Mouse (Mus musculus) layer of hippocampus, postnatal 14 days (tissue): ENCODE results near the gene Ppp2r2c. TPM values are rescaled to one million over a fixed set of nuclear protein-coding genes. Genes with fewer than 3 reads are reported as not detected.
A peak's percentile ranks its signal among the peaks of the same experiment; 100 is the strongest.

Experiments used
- DNase-seq, 2 experiments: peaks; one replicate each; pipeline ENCODE4 v3.0.0; 2021 to 2022; ENCODE audit warnings: low spot score in 2 of 2, mixed read lengths in 1 of 2
- total RNA-seq, 2 experiments: library from RNA; stranded (reverse); gene quantifications; 2 replicates each; pipeline ENCODE4 v1.2.3; 2021

Ppp2r2c gene
- total RNA-seq, 2 experiments from 2014 or later, result 355 to 364 TPM

DNA sequence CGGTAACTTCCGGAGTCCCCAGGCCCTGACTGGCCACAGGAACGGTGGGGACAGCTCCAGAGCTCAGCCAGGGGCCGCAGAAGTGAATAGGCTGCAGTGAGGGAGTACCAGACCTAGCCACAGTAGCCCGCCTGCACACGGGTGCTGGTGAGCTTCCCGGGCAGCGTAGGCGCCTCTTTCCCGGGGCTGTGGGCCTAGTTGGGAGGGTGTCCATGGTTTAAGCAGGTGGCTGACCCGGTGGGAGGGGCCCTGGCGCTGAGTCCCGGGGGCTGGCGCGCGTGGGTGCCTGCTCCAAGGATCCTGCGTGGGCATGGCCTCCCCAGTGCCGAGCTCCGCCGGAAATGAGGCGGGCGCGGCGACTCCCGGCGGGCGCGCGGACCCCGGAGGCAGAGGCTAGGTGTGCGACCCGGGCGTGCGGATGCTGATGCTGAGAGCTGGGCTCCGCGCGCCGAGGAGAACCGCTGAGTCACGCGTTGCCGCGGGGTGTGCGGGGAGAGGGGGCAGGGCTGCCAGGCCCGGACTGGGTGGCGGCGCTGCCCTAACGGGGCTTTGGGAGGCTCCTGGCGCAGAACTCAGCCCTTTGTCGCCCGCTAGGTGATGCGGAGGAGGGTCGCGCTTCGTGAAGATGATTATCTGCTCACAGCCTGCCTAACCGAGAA is 1.4 kb downstream of the Ppp2r2c start:
- peak; percentile 49 to 52 for DNase-seq

DNA sequence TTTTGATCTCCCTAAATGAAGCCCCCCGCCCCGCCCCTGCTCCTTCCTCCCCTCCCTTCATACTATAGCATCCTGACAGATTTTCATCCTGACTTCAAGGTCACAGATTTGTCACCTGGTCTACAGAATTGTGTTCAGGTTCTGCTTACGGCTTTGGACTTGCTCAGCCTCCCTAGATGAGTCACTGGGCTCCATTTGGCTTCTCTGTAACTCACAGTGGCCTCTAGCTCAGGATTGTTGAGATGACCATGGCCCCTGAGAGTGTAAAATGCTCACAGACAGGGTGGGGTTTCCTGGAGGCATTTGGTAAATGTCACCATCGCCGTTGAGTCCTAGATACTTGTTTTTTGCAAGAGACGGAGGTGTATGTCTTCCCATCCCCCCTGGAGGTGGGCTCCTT is 2.6 kb downstream of the Ppp2r2c start:
- DNase-seq, result no peak

DNA sequence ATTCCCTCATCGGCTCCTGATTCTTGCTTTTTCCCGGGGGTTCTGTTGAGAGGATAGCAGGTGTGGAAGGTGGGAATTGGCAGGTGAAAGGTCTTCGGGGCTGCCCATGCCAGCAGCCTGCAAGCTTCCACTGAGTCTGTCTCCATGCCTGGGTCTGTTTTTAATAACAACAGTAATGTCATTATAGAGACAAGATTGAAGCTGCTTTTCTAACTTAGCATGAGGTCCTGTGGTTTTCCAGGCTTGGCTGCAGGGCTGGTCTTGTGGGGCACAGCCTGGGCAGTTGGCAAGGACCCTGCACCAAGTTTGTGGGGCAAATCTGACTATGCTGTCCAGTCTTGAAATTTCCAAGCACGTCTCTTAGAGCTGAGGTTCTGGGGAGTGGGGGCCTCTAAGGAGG is 7.6 kb downstream of the Ppp2r2c start:
- DNase-seq, result no peak

DNA sequence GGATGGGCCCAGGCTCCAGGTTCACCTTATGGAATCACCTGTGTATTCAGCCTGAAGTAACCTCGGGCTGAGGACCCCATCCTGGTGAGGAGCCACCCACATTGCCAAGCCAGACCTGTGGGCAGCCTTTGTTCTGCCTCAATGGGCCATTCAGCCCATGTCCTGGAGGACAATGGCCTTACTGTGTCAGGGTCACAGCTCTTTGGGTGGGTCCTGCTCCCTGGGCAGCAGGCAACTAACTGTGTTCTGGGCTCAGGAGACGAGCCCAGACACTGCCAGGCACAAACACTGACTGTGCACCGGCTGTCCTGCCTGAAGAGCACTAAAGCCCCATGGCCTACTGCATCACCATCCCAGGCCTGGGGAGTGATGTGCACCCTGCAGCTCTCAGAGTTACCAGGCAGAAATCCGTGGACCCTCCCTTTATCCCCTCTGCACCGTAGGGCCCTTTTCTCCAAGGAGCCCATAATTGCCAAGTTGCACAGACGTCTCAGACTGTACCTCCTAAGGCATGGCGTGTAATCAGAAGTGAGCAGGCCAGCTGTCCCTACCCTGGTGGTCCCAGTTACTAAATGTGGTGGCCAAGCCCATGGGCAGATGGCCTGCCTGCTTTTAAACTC is 8.6 kb downstream of the Ppp2r2c start:
- no peak for DNase-seq

DNA sequence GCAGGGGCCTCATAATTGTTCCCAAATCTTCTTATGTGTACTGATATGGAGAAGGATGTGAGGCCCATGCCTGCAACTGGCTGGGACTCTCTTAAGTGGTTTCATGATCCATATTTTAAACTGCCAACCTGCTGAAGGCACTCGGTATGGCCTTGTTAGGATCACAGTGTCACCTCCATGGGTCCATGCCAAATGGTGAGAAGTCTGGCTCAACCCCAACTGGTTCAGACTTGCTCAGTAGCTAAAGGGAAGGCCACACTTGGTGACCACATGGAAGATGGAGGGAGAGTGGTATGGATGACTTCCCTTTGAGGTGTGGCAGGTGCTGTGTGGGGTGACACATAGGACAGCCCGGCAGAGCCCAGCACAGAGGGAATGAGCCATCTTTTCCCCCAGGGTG is 9.3 kb downstream of the Ppp2r2c start:
- no peak for DNase-seq

DNA sequence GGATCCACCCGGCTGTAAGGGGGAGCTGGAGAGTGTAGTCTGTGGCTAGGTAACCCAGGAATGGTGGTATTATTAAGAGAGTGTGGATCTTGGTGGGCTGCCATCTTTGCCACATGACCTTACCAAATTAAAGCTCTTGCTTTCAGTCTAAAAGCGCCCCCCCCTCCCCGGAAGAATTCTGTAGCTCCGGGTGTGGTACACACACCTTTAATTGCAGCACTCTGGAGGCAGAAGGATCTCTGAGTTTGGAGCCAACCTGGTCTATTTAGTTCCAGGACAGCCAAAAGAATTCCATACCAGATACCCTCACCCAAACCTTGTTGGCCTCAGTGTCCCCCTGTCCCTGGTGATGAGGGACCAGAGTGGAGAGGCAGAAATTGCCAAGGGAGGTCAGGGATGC is 10.5 kb downstream of the Ppp2r2c start:
- DNase-seq, result no peak

DNA sequence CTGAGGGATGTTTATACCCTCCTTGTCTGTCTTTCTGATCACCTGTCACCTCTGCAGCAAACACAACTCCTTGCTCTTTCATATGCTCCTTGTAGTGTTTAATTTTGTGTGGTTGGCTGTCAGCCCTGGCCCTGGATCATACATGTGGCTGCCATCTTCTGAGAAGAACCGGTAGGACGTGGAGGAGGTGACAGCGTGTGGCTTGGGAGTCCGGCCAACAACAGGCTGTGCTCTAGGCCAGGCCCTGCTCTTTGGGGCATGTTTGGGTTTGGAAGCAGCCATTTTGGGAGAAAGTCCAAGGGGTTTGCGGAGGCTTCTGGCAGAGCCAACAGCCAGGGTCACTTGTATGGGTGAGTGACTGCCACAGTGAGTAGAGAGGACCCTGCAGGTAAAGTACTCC is 12.3 kb downstream of the Ppp2r2c start:
- no peak for DNase-seq

DNA sequence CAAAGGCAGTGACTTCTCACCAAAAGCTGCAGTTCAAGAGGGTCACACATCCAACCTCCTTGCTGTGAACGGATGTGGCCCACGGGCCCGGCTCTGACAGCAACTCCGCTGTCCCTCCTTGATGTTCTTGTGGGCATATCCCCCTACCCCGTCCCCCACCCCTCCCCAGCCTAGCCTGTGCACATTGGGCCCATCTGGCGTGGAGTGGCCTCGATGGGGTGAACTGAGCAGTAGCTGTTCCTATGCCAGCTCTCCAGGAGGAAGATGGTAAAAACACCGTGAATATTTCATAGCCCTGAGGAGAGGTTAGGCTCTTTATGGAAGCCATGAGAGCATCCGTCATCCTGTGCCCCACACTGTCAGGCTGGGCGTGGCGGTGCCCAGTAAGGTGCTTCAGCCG is 15.2 kb downstream of the Ppp2r2c start:
- DNase-seq, result no peak

DNA sequence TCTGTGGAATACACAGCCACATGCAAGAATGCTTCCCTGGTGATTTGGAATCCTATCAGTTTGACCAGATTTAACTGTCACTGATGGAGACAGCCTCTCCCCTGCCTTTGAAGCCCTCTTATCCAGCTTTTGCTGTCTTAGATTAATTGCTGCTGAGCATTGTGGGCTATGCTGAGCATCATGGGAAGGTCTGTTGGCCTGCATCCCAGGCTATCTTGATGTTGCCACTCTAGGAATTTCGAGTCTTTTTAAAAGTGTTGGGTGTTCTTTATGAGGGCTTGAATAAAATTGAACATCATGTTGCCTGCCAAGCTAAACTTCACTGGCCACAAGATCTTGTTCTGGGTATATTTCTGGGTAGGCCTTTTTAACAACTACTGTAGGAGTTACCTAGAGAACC is 16.8 kb downstream of the Ppp2r2c start:
- no peak for DNase-seq

DNA sequence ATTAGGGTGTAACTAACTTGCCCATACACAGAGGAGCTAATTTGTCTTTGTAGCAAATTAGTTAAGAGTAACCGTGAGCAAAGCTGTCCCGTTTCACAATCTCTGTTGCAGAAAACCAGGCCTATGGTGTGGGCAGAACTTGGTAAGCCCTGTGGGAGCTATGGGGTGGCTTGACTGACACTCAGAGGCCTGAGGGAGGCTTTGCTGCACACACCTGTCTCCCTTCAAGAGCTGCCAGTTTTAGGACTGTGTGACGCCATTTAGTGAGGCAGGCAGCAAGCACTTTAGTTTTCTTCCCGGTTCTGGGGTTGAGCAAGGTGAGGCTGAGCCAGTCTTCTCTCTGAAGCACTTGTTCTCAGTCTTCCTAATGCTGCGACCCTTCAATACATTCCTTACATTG is 17.3 kb downstream of the Ppp2r2c start:
- no peak for DNase-seq

DNA sequence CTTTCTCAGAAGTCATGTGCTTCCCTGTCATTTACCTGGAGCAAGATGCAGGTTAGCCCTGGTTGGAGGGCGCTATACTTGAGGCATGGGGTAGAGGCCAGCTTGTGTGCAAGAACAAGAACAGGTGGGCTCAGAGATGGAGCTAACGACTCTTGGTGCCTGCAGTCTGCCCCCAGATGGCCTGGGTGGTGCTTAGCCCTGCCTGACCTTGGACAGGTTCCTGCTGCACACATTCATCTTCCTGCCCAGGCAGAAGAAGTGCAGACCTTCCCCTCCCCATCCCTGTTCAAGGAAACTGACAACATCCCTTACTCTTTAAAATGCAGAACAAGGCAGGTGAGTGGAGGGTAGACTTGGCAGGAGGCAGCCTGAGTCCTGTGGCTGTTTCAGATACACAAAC is 18.0 kb downstream of the Ppp2r2c start:
- DNase-seq, result no peak

DNA sequence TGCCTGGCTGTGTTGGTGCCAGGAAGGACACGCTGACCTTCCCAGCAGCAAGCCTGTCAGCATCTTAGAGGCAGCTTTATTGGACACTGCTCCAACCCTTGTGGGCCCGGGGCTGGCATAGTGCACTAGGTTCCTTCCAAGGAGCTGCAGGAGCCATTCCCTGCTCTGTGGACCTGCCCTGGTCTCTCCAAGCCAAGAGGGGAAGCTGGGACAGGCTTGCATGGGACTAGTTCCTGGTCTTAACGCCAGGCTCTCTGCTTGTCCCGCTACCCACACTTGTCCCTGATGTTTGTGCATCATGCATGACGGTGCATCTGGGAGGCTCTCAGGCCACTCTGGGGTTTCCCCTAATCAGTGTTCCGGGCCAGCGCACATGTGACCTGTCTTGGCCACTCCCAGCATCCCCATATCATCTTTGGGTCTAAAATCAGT is 18.6 kb downstream of the Ppp2r2c start:
- no peak for DNase-seq

DNA sequence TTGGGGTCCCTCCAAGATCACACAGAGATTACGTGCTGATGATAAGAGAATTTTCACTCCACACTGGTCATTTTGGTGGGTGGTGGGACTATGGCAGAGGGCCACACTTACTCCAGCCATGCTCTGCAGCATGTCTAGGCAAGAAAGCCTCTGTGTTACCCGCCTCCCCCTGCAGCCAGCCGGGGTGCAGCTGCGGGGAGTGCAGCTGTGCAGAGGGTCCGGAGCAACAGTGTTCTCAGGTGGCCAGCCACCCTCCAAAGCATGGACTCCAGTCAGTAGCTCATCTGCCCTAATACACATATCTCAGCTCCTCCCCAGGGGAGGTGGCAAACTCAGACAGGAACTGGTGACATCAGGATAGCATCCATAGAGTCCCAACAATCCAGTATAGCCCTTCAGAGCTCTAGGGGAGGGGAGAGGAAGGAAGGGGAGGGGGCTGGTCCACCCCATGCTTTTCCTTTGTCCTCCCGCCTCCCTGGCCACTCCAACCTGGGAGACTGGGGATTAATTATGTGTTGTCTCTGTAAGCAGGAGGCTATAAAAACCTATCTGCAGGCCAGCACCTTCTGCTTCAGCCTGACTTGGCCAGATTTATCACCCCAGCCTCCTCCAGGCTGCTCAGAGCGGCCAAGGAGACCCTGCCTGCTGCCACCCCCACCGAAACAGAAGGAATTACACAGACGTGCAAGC is 19.1 kb downstream of the Ppp2r2c start:
- DNase-seq, result no peak

DNA sequence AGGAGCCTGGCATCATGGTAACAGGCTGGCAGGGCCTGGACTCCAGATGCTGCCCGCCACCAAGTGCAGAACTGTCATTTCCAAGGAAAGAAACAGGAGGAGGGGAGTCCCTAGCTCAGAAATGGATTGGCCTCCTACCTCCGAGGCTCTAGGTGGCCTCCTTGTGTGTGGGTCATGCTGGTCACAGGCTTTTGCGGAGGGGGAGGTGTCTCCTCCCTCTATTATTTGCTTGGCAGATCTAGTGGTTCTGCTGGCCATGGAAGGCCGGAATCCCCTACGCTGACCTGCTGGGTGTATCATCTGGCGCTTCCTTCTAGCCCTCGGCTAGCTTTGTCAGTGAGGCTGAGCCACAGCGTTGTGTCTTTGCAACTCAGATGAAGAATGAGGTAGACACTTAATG is 20.2 kb downstream of the Ppp2r2c start:
- no peak for DNase-seq

DNA sequence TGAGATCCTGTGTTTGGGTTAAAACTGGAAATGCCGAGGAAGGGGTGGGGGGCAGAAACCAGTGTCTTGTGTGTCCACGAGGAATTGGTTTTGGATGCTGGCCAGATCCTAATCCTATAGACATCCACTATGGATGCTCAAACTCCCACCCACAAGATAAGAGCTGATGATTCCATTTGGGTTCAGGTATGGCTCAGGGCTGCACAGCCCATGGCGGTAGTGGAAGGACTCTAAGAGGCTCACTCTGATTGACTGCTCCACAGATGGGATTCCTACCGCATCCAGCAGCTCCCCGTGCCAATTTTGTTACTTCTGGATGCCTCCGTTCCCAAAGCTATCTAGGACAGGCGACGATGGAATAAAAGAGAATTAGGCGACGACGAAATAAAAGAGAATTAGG is 20.6 kb downstream of the Ppp2r2c start:
- no peak for DNase-seq

DNA sequence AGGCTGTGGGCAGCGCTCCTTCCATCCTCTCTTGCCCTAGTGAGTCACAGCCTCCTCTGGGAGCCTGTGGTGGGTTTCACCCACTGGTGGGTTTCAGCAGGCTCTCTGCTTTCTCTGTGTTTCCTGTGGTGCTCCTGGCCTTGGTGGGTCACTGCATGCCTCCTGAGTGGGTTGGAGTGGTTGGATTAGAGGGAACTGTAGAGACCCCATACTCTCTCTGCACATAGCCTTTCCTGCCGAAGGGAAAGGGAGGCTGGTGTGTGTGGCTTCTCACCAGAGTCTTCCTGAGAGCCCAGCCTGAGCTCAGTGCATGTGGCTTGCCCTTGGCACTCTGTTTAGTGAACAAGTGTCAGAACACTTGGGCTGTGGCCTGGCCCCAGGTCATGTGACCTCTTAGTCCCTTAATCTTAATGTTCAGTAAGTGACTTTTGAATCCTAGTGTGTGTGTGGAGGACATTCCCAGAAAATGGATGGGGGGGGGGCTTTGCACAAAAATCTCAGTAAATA is 21.1 kb downstream of the Ppp2r2c start:
- DNase-seq, result no peak

DNA sequence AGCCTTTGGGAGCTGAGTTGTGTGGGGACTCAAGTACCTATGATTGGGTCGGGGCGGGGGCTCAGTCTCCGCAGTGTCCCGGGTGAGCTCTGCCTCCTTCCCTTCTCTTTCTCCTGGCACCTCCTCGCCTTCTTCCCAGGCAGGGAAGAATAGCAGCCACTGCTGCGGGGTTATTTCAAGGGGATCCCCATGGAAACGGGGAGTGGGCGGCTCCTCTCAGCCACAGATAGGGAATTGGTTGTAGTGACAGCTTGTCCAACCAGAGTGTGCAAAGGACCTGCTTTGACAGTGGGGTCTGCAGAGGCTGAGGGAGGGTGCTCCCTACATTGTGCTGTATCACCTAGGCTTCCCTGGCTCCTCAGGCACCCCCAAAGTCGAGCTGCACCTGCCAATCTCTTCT is 22.5 kb downstream of the Ppp2r2c start:
- DNase-seq, result peak in 1 of 2 experiments; percentile 68

DNA sequence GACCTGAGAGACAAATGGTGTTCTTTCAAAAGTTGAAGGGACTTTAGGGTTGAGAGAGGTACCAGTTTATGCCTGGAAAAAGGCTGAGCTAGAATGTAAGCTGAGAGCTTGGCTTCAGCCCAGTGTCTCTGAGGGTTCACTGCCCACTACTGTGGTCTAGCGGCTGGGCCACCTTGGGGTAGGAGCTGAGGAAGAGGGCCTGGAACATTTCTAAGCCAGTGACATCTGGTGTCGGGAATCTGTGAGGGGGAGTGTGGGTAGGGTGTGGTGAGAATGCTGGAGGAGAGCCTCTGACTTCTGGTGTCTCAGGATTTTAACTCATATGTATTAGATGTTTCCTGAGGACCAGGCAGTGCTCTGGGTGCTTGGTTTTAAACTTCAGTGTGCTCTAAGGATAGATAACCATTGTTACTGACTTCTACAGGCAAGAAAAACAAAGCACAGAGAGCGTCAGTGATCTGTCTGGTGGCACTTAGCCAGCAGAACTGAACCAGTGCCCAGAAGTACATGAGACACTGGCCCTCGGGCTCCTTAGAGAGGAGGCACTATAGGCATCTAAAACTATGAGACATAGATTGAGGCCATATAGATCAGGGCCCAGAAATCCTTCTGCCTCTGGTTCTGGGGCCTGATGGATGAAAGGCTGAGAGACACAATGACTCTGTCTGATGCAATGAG is 23.6 kb downstream of the Ppp2r2c start:
- no peak for DNase-seq

DNA sequence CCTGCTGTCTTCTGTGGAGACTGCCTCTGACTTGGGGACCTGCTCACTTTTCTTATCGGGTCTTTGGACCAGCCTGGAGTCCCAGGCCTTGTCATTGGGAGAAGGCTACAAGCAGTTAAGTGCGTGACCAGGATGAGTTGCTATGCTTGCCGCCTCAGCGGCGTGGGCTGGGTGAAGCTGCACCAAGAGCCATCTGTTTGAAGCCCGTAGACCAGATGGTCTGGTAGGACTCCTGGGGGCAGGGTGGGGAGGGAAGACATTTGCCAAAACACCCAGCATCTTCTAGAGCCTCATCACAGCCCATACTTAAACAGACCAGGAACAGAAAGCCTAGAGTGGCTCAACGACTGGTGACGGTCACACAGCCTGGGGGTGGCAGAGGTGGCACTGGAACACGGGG is 24.9 kb downstream of the Ppp2r2c start:
- peak in 1 of 2 experiments; percentile 79 for DNase-seq

DNA sequence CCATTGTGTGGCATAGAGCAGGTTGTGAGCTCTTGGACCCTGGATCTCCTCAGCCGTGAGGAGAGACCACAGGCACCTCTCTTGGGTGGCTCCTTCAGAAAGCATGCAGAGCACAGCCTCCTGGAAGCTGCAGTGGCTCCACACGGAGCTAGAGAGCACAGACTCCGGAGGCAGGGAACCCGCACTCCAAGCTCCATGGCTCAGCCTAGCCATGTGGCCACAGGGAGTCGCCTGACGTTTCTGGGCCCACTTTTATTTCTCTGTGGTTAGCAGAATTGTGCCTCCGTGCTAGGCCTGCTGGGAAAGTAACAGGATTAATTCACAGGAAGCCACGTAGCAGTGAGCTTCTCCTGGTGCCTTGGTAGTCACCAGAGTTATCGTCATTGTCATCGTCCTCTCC is 25.8 kb downstream of the Ppp2r2c start:
- no peak for DNase-seq

DNA sequence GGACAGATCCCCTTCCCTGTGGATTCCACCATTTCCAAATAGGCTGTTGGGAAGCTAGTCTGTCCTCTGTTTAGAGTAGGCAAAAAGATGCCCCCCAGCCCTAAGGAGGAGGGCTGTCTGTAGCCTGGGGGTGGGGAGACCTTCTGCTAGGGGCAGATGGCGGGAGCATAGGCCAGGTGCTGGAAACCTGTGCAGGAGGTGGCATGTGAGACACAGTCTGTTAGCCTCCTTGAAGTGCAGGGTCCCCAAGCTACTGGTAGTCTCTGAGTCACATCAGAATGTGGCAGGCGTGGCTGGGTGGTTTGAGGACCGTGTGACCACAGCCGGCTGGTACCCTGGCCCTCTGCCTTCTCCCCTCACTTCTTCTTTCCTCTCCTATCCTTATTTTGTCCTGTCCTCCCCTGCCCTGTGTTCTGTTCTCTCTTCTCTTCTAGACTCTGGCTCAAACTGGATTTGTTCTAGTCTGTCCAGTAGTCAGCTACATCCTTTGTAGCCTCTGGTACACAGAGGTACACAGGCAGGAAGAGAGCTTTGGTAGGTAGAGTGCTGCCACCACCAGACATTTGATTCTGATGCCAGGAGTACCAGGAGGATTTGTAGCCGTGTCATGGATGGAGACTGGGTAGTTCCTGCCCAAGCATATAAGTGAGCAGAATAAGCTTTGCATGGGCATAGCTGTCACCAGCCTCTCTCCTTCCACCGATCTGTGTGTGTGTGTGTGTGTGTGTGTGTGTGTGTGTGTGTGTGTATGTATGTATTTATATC is 26.5 kb downstream of the Ppp2r2c start:
- no peak for DNase-seq
